ENCODE assay signal across 12 mouse cellular contexts in the genomic region with DNA sequence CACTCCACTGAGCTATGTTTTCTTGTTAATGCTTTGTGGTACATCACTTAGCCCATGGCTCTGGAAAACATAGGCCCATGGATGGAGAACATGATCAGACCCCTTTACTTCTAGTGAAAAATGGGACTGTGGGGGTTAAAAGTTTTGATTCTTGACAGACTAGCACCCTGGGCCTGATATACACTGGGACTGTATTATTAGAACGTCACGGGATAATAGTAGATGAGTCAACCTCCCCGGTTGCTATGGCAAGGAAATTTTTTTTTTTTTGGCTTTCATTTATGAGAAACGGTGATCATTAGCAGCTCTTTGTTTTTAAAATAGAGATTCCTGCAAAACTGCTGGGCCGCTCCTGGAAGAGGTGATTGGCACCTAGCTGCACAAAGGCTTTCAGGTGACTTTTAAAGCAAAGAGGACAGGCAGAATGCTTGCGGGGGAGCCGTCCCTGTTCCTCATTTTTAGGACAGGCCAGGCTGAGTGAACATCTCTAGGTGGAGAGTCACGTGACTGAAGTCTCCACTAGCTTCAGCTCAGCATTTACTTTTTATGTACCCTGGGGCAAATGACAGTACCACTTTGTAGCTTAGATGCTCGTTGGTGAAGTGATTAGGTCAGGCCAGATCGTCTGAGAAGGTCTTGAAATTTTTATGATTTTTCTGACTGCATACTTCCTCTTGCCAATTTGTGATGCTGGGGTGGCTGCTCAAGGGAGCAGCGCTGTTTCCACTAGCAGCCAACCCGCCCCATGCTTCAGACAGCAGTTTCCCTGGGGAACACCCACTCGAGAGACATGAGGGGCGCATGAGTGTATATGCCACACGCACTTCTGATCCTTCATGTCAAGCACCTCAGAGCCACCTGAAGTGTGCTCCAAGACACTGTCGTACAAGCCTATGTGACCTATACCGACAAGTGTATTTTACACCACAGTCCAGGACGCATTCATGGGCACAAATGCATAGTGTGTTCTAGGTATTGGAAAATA. TPM values are rescaled to one million over a fixed set of nuclear protein-coding genes. Genes with fewer than 3 reads are reported as not detected.
DNase-seq lines count a peak whose midpoint lies in the region; ATAC-seq lines count a peak whose summit lies in the region.
"Had no signal": no experiment of that assay in that cellular context is flagged by ENCODE, and none has a peak within 500 bp of the region (broad histone marks: within the 10 kb centered on the region; RNA-seq: fewer than 3 reads in every experiment).

No protein-coding gene starts in this region.

- DNase-seq in forebrain, embryonic 10.5 days (ENCODE audit: extremely low spot score, low spot score), result no peak
- no peak for DNase-seq in lung, postnatal 4 days
- peak; percentile 60 for DNase-seq in brain, adult 2 months (ENCODE audit: low read depth, low spot score)
- DNase-seq in spleen, adult 18-20 months, result no peak
- no peak for DNase-seq in ovary, postnatal 36 days (ENCODE audit: low spot score)
- DNase-seq: adrenal gland, postnatal 14 days had no signal

- H3K4me3 ChIP-seq in forebrain, embryonic 13.5 days, result no peak overlapping the region
- no peak overlapping the region for H3K4me3 ChIP-seq in forebrain, embryonic 10.5 days
- no peak overlapping the region for H3K4me3 ChIP-seq in lung, embryonic 16.5 days (ENCODE audit: low read length)
- H3K4me3 ChIP-seq: heart, embryonic 15.5 days had no signal

- H3K36me3 ChIP-seq in forebrain, embryonic 13.5 days (ENCODE audit: poor library complexity, severe bottlenecking), result no peaks in the 10 kb centered on the region
- H3K36me3 ChIP-seq in forebrain, embryonic 10.5 days (replicated peaks), result no peaks in the 10 kb centered on the region
- H3K36me3 ChIP-seq in lung, embryonic 16.5 days (ENCODE audit: control insufficient read depth, insufficient read depth, low read length), result no peaks in the 10 kb centered on the region
- H3K36me3 ChIP-seq: G1E; heart, embryonic 15.5 days had no signal

- peaks cover 51% of the 10 kb centered on the region for H3K4me1 ChIP-seq in forebrain, embryonic 13.5 days
- peaks cover 28% of the 10 kb centered on the region for H3K4me1 ChIP-seq in forebrain, embryonic 10.5 days
- peaks cover 29% of the 10 kb centered on the region for H3K4me1 ChIP-seq in lung, embryonic 16.5 days (replicated peaks; ENCODE audit: control insufficient read depth, insufficient read depth, low read length)

- ATAC-seq in forebrain, embryonic 13.5 days, result no peak
- ATAC-seq in lung, embryonic 16.5 days (ENCODE audit: low read depth), result peak; percentile 55
- peak; percentile 11; the same call in 1 of the 2 replicates for ATAC-seq in neutrophil, adult 5-6 weeks (ENCODE audit: extremely low read depth, insufficient number of reproducible peaks, low FRiP score, poor library complexity, severe bottlenecking)

- no peaks in the 10 kb centered on the region for H3K27me3 ChIP-seq in forebrain, embryonic 13.5 days
- no peaks in the 10 kb centered on the region for H3K27me3 ChIP-seq in forebrain, embryonic 10.5 days (ENCODE audit: poor library complexity, severe bottlenecking)
- H3K27me3 ChIP-seq in lung, embryonic 16.5 days (ENCODE audit: control insufficient read depth, insufficient read depth, low read depth, low read length), result peaks cover 29% of the 10 kb centered on the region
- H3K27me3 ChIP-seq: heart, embryonic 15.5 days had no signal

- H3K9ac ChIP-seq in forebrain, embryonic 13.5 days, result no peak overlapping the region
- H3K9ac ChIP-seq in lung, embryonic 16.5 days (ENCODE audit: low read length), result no peak overlapping the region
- H3K9ac ChIP-seq: heart, embryonic 15.5 days had no signal

- no peaks in the 10 kb centered on the region for H3K9me3 ChIP-seq in forebrain, embryonic 13.5 days (replicated peaks)
- H3K9me3 ChIP-seq in forebrain, embryonic 10.5 days, result no peaks in the 10 kb centered on the region
- no peaks in the 10 kb centered on the region for H3K9me3 ChIP-seq in lung, embryonic 16.5 days (ENCODE audit: control insufficient read depth, low read length)
- H3K9me3 ChIP-seq: heart, embryonic 15.5 days had no signal

- peak overlapping the region; percentile 55 for H3K27ac ChIP-seq in forebrain, embryonic 13.5 days
- no peak overlapping the region for H3K27ac ChIP-seq in forebrain, embryonic 10.5 days
- H3K27ac ChIP-seq in lung, embryonic 16.5 days (ENCODE audit: low read length), result no peak overlapping the region
- H3K27ac ChIP-seq: heart, embryonic 15.5 days; kidney, postnatal 0 days had no signal

- 65% methylated on average over 18 of the region's 18 CpGs for WGBS in forebrain, embryonic 13.5 days
- 84% methylated on average over 18 of the region's 18 CpGs for WGBS in forebrain, embryonic 10.5 days
- 53% methylated on average over 18 of the region's 18 CpGs for WGBS in lung, embryonic 16.5 days

- no peak overlapping the region for H3K4me2 ChIP-seq in forebrain, embryonic 13.5 days
- H3K4me2 ChIP-seq in lung, embryonic 16.5 days (ENCODE audit: low read depth, low read length), result no peak overlapping the region
- H3K4me2 ChIP-seq: heart, embryonic 15.5 days had no signal

RNA-seq across cellular contexts. Expression of gene Chn2, which starts 17.5 kb away (rescaled TPM):
- 31.9 and 35.2 TPM in 2 replicates for polyA plus RNA-seq in forebrain, embryonic 13.5 days (2015; fragmentation: Nextera tagmentation; extraction: Ambion mirVana)
- polyA plus RNA-seq in forebrain, embryonic 10.5 days (2016; fragmentation: Nextera tagmentation; extraction: Ambion mirVana), result 9.5 and 10.6 TPM in 2 replicates
- polyA plus RNA-seq in lung, embryonic 16.5 days (2015; fragmentation: Nextera tagmentation; extraction: Ambion mirVana), result 9.4 and 11.1 TPM in 2 replicates
- total RNA-seq in neutrophil, adult 5-6 weeks (2017), result 4.1 and 6.4 TPM in 2 replicates
- polyA plus RNA-seq: G1E had no signal
